Mouse (Mus musculus): ENCODE results near the gene Defb3. TPM values are rescaled to one million over a fixed set of nuclear protein-coding genes. Genes with fewer than 3 reads are reported as not detected.
"Not testable (repeated sequence)": the region's sequence is repeated elsewhere in the genome, so short reads cannot be mapped to it uniquely, and the experiment has no call there.

Defb3 gene
- not detected for polyA plus RNA-seq (2012; fragmentation: generic; extraction: Trizol)

DNA sequence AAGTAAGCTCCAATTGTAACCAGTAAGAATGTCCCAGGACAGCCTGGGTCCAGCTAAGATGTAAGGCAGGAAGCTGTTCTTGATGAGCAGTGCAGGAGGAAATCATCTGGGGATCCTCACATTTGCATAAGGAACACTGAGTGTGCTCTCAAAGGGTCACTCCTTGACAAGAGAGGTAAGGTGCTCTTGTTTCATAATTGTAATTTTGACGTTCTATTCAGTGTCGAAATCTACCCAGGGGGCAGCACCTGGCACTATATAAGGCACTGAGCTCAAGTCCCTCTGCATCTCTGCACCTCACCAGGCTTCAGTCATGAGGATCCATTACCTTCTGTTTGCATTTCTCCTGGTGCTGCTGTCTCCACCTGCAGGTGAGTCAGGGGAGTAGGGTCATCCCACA lies at the start of gene Defb3:
Gene Defb3 (plus strand): TSS at position 301 of the 400 bp plus-strand sequence.
- not testable (repeated sequence) for H3K36me3 ChIP-seq (ENCODE audit: control insufficient read depth, insufficient read depth); H3K4me2 ChIP-seq (ENCODE audit: low read depth); H3K79me2 ChIP-seq (ENCODE audit: control insufficient read depth, insufficient read depth); H3K4me3 ChIP-seq; H3K27me3 ChIP-seq (ENCODE audit: control insufficient read depth, insufficient read depth, insufficient read length); H3ac ChIP-seq (ENCODE audit: control insufficient read depth, insufficient read length)

- Histone ChIP-seq H3K4me3 (no peak within 1 kb of the TSS), H3K79me2 (ENCODE audit: control insufficient read depth, insufficient read depth) (no peaks in the 10 kb centered on the region), H3K36me3 (ENCODE audit: control insufficient read depth, insufficient read depth) (no peaks in the 10 kb centered on the region), H3ac (ENCODE audit: control insufficient read depth, insufficient read length) (no peak within 1 kb of the TSS), H3K27me3 (ENCODE audit: control insufficient read depth, insufficient read depth, insufficient read length) (no peaks in the 10 kb centered on the region), H3K4me2 (ENCODE audit: low read depth) (no peak within 1 kb of the TSS)
- TF ChIP-seq E2F4 (IDR thresholded peaks at IDR 0.05; ENCODE audit: insufficient read depth) (no peak), POLR2AphosphoS2 (IDR thresholded peaks at IDR 0.05; ENCODE audit: insufficient read length, low read depth) (no peak), TCF3 (IDR thresholded peaks at IDR 0.05; ENCODE audit: insufficient read length, low read depth) (no peak), MYOG (IDR thresholded peaks at IDR 0.05; ENCODE audit: control insufficient read depth in 1 of 3, insufficient read depth in 1 of 3, insufficient read length in 2 of 3, low read depth in 2 of 3) (no peak), POLR2A (IDR thresholded peaks at IDR 0.05; ENCODE audit: insufficient read length, low read depth) (no peak), CEBPB (IDR thresholded peaks at IDR 0.05; ENCODE audit: insufficient read depth, poor library complexity, severe bottlenecking) (no peak), MYOD1 (IDR thresholded peaks at IDR 0.05; ENCODE audit: control insufficient read depth in 1 of 3, insufficient read length in 2 of 3, low read depth in 2 of 3) (no peak), TCF12 (IDR thresholded peaks at IDR 0.05; ENCODE audit: insufficient read depth, poor library complexity, severe bottlenecking) (no peak), USF1 (IDR thresholded peaks at IDR 0.05; ENCODE audit: low read depth) (no peak), SRF (IDR thresholded peaks at IDR 0.05; ENCODE audit: control insufficient read depth, insufficient read length, low read depth) (no peak), MAX (IDR thresholded peaks at IDR 0.05; ENCODE audit: low read depth) (no peak), REST (IDR thresholded peaks at IDR 0.05; ENCODE audit: insufficient read depth, insufficient read length) (no peak)
Measured at GRCm38 (mm10) chr8:19247280-19247679, 45.9 kb upstream of the Defb3 start, which contains the start of gene Defb5. Gene Defb5 (plus strand): TSS chr8:19247580.

- H3K4me2 ChIP-seq (ENCODE audit: low read depth): no peak overlapping the region
- H3K79me2 ChIP-seq (ENCODE audit: control insufficient read depth, insufficient read depth): no peaks in the 10 kb centered on the region
- H3ac ChIP-seq (ENCODE audit: control insufficient read depth, insufficient read length): no peak overlapping the region
- no peaks in the 10 kb centered on the region for H3K27me3 ChIP-seq (ENCODE audit: control insufficient read depth, insufficient read depth, insufficient read length)
- no peak overlapping the region for H3K4me3 ChIP-seq
- no peaks in the 10 kb centered on the region for H3K36me3 ChIP-seq (ENCODE audit: control insufficient read depth, insufficient read depth)
- no peak for TF ChIP-seq MYOD1 (IDR thresholded peaks at IDR 0.05; ENCODE audit: control insufficient read depth in 1 of 3, insufficient read length in 2 of 3, low read depth in 2 of 3)
- TF ChIP-seq POLR2AphosphoS2 (IDR thresholded peaks at IDR 0.05; ENCODE audit: insufficient read length, low read depth): no peak
- TF ChIP-seq E2F4 (IDR thresholded peaks at IDR 0.05; ENCODE audit: insufficient read depth): no peak
- no peak for TF ChIP-seq MYOG (IDR thresholded peaks at IDR 0.05; ENCODE audit: control insufficient read depth in 1 of 3, insufficient read depth in 1 of 3, insufficient read length in 2 of 3, low read depth in 2 of 3)
Measured at GRCm38 (mm10) chr8:19258136-19258535, 35.0 kb upstream of the Defb3 start.

- Histone ChIP-seq H3K4me3 (no peak overlapping the region), H3K4me2 (ENCODE audit: low read depth) (no peak overlapping the region), H3K27me3 (ENCODE audit: control insufficient read depth, insufficient read depth, insufficient read length) (no peaks in the 10 kb centered on the region), H3K79me2 (ENCODE audit: control insufficient read depth, insufficient read depth) (no peaks in the 10 kb centered on the region), H3K36me3 (ENCODE audit: control insufficient read depth, insufficient read depth) (no peaks in the 10 kb centered on the region), H3ac (ENCODE audit: control insufficient read depth, insufficient read length) (no peak overlapping the region)
- no peak for TF ChIP-seq TCF3 (IDR thresholded peaks at IDR 0.05; ENCODE audit: insufficient read length, low read depth)
- no peak for TF ChIP-seq MAX (IDR thresholded peaks at IDR 0.05; ENCODE audit: low read depth)
- no peak for TF ChIP-seq USF1 (IDR thresholded peaks at IDR 0.05; ENCODE audit: low read depth)
- TF ChIP-seq POLR2A (IDR thresholded peaks at IDR 0.05; ENCODE audit: insufficient read length, low read depth): no peak
- no peak for TF ChIP-seq SRF (IDR thresholded peaks at IDR 0.05; ENCODE audit: control insufficient read depth, insufficient read length, low read depth)
- TF ChIP-seq TCF12 (IDR thresholded peaks at IDR 0.05; ENCODE audit: insufficient read depth, poor library complexity, severe bottlenecking): no peak
- TF ChIP-seq MYOD1 (IDR thresholded peaks at IDR 0.05; ENCODE audit: control insufficient read depth in 1 of 3, insufficient read length in 2 of 3, low read depth in 2 of 3): no peak
- no peak for TF ChIP-seq CEBPB (IDR thresholded peaks at IDR 0.05; ENCODE audit: insufficient read depth, poor library complexity, severe bottlenecking)
- TF ChIP-seq REST (IDR thresholded peaks at IDR 0.05; ENCODE audit: insufficient read depth, insufficient read length): no peak
- no peak for TF ChIP-seq E2F4 (IDR thresholded peaks at IDR 0.05; ENCODE audit: insufficient read depth)
Measured at GRCm38 (mm10) chr8:19259667-19260066, 33.5 kb upstream of the Defb3 start.

- not testable (repeated sequence) for H3ac ChIP-seq (ENCODE audit: control insufficient read depth, insufficient read length); H3K36me3 ChIP-seq (ENCODE audit: control insufficient read depth, insufficient read depth); H3K4me3 ChIP-seq
Measured at GRCm38 (mm10) chr8:19298361-19298760, 5.2 kb downstream of the Defb3 start.

GRCm38 (mm10) chr8:19331836-19332235 lies 38.7 kb downstream of the Defb3 start:
- Histone ChIP-seq H3K4me3 (no peak overlapping the region), H3K79me2 (ENCODE audit: control insufficient read depth, insufficient read depth) (no peaks in the 10 kb centered on the region), H3K27me3 (ENCODE audit: control insufficient read depth, insufficient read depth, insufficient read length) (no peaks in the 10 kb centered on the region), H3K36me3 (ENCODE audit: control insufficient read depth, insufficient read depth) (no peaks in the 10 kb centered on the region), H3K4me2 (ENCODE audit: low read depth) (no peak overlapping the region), H3ac (ENCODE audit: control insufficient read depth, insufficient read length) (no peak overlapping the region)
- TF ChIP-seq CEBPB (IDR thresholded peaks at IDR 0.05; ENCODE audit: insufficient read depth, poor library complexity, severe bottlenecking) (no peak), MYOD1 (IDR thresholded peaks at IDR 0.05; ENCODE audit: control insufficient read depth in 1 of 3, insufficient read length in 2 of 3, low read depth in 2 of 3) (no peak), MYOG (IDR thresholded peaks at IDR 0.05; ENCODE audit: control insufficient read depth in 1 of 3, insufficient read depth in 1 of 3, insufficient read length in 2 of 3, low read depth in 2 of 3) (no peak), MAX (IDR thresholded peaks at IDR 0.05; ENCODE audit: low read depth) (no peak), E2F4 (IDR thresholded peaks at IDR 0.05; ENCODE audit: insufficient read depth) (no peak), TCF12 (IDR thresholded peaks at IDR 0.05; ENCODE audit: insufficient read depth, poor library complexity, severe bottlenecking) (no peak), TCF3 (IDR thresholded peaks at IDR 0.05; ENCODE audit: insufficient read length, low read depth) (no peak), REST (IDR thresholded peaks at IDR 0.05; ENCODE audit: insufficient read depth, insufficient read length) (no peak), USF1 (IDR thresholded peaks at IDR 0.05; ENCODE audit: low read depth) (no peak), SRF (IDR thresholded peaks at IDR 0.05; ENCODE audit: control insufficient read depth, insufficient read length, low read depth) (no peak), POLR2A (IDR thresholded peaks at IDR 0.05; ENCODE audit: insufficient read length, low read depth) (no peak), POLR2AphosphoS2 (IDR thresholded peaks at IDR 0.05; ENCODE audit: insufficient read length, low read depth) (no peak)

More at GRCm38 (mm10) chr8:19298361-19298760, 5.2 kb downstream of the Defb3 start:
- not testable (repeated sequence) for H3K79me2 ChIP-seq (ENCODE audit: control insufficient read depth, insufficient read depth); H3K4me2 ChIP-seq (ENCODE audit: low read depth); H3K27me3 ChIP-seq (ENCODE audit: control insufficient read depth, insufficient read depth, insufficient read length)

All from myocyte (in vitro differentiated cells).